Mouse (Mus musculus): Measurements from ENCODE around the gene Calcoco2.
"Not testable (repeated sequence)": the region's sequence is repeated elsewhere in the genome, so short reads cannot be mapped to it uniquely, and the experiment has no call there.

Gene Calcoco2

DNA sequence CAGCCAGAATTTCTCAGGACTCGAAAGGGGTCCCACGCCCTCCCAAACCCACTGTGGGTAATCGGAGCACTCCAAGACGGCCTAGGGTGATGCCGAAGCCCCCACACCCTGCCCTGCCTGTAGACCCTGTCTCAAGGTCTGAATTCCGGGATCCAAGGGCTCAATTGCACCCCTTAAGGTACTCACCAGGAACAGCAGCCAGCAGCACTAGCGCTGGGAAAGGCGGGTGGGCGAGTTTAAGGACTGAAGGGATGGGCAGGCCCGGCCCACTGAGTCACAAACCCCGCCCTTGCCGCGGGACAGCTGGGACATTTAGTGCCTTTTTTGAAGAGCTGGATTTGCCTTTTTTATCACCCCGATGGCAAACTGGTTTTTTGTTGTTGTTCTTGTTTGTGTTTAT lies at the start of gene Calcoco2:
Gene Calcoco2, minus strand, starts transcription at position 214 of the 400 bp plus-strand sequence.
- ATAC-seq (ENCODE audit: low TSS enrichment), result no peak

DNA sequence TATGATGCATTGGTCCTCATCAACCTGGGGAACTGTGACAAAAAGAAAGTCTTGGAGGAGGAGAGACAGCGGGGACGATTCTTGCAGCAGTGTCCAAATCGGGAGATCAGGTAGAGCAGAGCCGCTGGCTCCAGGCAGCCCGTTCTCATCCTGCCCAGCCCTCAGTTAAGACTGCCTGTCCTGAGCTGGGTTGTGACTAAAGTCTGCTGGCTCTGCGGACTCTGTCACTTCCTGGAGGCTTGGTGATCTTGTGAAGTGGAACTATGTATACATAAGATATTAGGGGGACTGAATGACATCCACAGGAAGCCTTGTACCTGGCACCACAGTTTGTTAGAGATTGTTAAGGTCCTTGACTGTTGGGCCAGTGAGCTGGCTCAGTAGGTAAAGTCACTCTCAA lies 35.7 kb upstream of the Calcoco2 start:
- ATAC-seq (ENCODE audit: low TSS enrichment), result no peak

DNA sequence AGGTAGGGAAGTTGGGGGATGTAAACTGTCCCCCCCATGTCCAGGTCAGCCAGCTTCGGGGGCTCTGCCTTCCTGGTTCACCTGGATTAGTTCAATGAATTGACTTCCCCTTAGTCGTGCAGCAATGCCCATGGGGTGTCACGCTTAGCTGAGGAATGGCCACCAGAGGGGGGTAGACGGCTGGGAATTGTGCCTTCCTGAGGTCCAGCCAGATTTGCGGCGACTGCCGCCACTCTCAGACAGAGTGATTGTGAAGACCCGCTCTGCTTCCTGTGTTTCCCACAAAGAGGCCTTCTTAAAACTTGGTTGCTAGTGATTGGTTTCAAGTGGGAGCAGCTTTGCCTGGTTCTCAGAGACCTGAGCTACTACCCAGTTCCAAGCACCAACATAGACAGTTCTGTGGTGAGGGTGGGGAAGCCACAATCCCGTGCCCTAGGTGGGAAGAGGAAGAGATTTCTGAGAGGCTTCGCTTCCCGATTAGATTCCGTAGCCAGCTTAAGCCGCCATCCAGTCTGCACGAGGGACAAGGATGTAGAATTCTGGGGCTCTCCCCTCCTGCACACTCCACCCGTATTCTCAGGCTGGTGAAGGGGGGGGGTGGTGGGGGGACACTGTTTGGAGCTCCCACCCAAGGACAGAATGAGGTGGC lies 34.0 kb upstream of the Calcoco2 start:
- peak; percentile 74; the same call in 1 of the 2 replicates for ATAC-seq (ENCODE audit: low TSS enrichment)

DNA sequence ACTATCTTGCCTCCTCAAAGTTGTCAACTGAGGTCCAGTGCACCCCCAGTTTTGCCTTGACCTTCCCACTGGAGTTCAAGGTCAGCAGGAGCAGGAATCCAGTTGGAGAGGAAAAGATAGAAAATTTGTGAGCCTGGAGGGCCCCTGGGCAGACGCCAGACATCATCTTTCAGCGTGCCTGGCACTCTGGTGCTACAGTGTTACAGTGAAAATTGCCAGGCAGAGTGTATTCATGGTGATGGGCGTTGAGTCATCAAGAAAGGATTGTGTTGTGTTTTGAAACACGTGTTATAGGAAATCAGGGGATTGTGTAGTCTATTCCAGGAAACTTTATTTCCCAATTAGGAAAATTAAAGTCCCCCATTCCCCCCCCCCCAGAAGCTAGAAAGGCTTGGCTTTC lies 32.0 kb upstream of the Calcoco2 start:
- ATAC-seq (ENCODE audit: low TSS enrichment), result no peak

GRCm38 (mm10) chr11:96140726-96141175 lies 29.0 kb upstream of the Calcoco2 start:
- no peak for ATAC-seq (ENCODE audit: low TSS enrichment)

DNA sequence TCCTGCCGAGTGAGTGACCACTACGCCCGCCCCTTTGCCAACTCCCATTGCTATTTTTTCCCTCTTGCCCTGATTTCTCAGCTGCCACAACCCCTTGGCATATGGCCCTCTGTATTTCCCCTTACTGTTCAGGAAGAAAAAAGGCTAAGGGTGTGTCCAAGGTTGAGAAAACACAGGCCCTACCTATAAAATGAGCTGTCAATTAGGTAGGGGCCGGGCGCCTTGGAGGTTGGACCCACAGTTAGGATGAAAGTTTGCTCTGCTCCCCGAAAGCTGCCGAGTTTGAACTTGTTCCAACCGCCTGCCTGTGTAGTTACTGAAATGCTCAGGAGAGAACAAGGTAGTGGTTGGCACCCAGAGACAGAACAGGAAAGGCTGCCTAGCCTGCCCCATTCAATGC lies 24.1 kb upstream of the Calcoco2 start:
- ATAC-seq (ENCODE audit: low TSS enrichment), result no peak

GRCm38 (mm10) chr11:96133239-96133865 lies 21.6 kb upstream of the Calcoco2 start, which contains the start of gene Ttll6:
Ttll6 (plus strand) TSS chr11:96133786.
- ATAC-seq (ENCODE audit: low TSS enrichment), result no peak

GRCm38 (mm10) chr11:96130606-96131005 lies 18.8 kb upstream of the Calcoco2 start:
- no peak for ATAC-seq (ENCODE audit: low TSS enrichment)

DNA sequence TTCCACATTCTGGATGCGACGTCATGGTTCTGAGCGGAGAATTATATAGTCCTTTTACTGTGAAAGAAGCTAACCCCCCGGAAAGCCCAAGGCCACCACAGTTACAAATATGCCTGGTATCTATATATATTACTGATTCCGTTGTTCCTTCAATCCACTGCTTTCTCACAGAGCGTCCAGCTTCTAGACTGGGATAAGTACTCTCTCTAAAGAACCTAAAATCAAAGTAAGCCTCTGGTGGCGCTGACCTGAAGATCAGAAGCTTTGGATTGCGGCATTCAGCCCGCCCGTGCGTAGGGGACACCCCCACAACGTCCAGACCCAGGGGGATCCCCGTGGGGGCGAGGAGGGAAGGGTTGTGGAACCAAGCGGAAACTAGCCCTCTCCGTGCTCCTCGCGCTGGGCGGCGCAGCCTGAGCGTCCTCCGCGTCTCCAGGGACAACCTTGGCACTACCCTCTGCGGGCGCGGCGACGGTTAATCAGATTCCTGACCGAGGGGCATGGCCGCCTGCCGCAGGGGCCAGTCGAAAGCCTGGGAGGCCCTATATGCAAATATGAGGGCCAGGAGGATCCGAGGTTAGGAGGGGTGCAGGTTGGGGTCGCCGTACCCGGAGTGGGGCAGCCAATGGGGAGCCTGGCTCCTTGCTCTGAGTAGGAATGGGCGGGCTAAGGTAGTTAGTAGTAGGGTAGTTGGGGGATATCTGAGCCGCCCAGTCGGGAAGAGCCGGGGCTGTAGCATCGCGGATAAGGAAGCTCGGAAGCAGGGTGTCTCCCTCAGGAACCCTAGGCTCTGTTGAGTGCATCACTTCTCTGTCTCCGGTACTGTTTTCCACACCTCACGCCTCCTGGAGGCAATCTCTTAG lies 12.5 kb upstream of the Calcoco2 start:
- no peak for ATAC-seq (ENCODE audit: low TSS enrichment)

- ATAC-seq (ENCODE audit: low TSS enrichment), result not testable (repeated sequence)
Observed at GRCm38 (mm10) chr11:96122806-96123205, 11.0 kb upstream of the Calcoco2 start.

DNA sequence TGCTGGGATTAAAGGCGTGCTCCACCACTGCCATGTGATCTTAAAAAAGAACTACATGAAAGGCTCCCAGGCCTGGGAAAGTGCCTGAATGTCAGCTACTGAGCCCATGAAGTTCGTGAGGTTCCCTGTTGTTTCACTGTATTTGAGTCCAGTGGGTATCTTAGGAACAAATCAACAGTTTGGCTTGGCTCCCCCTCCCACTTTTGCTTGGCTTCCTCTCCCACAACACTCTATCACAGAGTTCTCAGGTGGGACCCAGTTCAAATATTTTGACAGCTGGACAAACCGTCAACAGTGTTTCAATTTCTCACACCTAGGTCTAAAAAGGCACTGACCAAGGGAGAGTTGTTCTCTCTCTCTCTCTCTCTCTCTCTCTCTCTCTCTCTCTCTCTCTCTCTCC lies 7.6 kb upstream of the Calcoco2 start:
- no peak for ATAC-seq (ENCODE audit: low TSS enrichment)

DNA sequence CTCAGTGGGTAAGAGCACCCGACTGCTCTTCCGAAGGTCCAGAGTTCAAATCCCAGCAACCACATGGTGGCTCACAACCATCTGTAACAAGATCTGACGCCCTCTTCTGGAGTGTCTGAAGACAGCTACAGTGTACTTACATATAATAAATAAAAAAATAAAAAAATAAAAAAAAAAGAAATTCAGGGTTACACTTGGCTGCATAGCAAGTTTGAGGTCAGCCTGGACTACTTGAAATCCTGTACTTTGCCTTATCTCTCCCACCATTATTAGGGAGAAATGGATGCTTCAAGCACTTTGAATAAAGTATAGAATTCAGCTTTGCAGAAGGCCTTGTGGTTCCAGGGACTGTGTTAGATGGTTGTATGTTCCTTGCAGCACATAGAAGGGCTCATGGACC lies 5.2 kb upstream of the Calcoco2 start:
- ATAC-seq (ENCODE audit: low TSS enrichment), result not testable (repeated sequence)

- no peak for ATAC-seq (ENCODE audit: low TSS enrichment)
Observed at GRCm38 (mm10) chr11:96116116-96116515, 4.4 kb upstream of the Calcoco2 start.

- no peak for ATAC-seq (ENCODE audit: low TSS enrichment)
Observed at GRCm38 (mm10) chr11:96115416-96115815, 3.7 kb upstream of the Calcoco2 start.

DNA sequence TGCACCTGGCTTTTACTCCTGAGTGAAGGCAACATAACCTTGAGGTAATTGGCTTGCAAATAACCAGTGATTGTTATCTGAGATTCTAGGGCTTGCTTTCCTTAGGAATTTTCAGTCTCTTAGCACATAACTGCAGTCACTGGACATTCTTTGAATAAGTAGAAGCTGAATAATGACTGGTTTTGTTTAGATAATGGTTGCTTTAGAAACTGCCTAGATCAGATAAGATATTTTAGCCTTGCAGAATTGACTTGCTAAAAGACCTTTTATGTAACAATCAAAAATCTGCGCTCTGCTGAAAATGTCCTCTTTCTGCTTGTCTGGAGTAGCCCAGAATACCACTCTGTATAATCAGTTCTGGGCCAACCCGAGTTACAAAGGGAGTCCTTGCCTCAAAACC lies 2.3 kb upstream of the Calcoco2 start:
- ATAC-seq (ENCODE audit: low TSS enrichment), result no peak

DNA sequence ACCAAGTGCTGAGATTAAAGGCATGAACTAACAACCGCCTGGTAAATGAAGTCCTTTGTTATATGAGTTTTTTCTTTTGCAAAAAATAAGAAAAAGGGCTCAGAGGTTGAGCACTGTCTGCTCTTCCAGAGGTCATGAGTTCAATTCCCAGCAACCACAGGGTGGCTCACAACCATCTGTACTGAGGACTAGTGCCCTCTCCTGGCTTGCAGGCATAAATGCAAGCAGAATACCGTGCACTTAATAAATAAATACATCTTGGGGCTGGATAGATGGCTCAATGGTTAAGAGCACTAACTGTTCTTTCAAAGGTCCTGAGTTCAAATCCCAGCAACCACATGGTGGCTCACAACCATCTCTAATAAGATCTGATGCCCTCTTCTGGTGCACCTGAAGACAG lies 814 bp downstream of the Calcoco2 start:
- ATAC-seq (ENCODE audit: low TSS enrichment), result not testable (repeated sequence)

DNA sequence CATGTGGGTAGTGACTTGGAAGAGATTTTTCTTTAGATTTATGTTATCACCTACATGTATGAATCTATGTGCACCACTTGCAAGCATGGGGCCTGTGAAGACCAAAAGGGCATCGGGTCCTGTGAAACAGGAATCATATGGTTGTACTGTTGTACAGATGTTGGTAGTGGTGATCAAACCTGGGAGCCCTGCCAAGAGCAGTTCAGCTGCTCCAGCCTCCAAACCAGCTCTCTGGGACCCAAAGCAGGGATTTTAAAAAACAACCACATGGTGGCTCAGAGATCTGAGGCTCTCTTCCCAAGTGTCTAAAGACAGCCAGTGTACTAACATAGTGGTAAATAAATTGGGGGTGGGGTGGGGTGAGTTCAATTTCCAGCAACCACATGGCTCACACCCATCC lies 3.4 kb downstream of the Calcoco2 start:
- no peak for ATAC-seq (ENCODE audit: low TSS enrichment)

DNA sequence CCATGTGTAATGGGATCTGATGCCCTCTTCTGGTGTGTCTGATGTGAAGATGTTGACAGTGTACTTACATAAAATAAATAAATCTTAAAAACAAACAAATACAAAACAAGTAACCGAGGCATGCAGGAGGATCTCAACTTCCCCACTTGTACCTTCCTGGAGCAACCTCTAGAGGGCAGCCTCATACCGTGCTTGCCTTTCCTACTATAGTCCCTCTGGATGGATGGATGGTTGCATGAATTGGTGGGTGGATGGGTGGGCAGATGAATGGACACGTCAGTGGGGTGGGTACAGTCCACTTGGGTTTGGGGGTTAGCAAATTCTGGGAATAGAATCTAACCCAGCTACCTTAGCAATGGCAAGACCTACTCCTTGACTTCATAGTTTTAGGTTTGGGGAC lies 18.4 kb downstream of the Calcoco2 start:
- ATAC-seq (ENCODE audit: low TSS enrichment), result peak; percentile 50; the same call in 1 of the 2 replicates

GRCm38 (mm10) chr11:96092674-96093291 lies 19.0 kb downstream of the Calcoco2 start:
- ATAC-seq (ENCODE audit: low TSS enrichment), result no peak

DNA sequence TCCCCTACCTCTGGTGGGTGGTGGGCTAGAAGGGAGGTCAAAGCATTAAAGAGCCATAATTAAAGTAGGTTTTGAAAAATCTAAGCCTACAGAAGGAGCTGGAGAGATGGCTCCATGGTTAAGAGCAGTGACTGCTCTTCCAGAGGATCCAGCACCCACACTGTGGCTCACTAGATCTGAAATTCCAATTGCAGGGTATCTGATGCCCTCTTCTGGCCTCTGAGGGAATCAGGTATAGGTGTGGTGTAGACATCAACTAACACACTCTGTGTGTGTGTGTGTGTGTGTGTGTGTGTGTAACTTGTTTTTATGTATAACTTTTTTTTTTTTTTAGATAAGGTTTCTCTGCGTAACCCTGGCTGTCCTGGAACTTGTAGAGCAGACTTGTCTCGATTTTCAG lies 20.7 kb downstream of the Calcoco2 start:
- no peak for ATAC-seq (ENCODE audit: low TSS enrichment)

DNA sequence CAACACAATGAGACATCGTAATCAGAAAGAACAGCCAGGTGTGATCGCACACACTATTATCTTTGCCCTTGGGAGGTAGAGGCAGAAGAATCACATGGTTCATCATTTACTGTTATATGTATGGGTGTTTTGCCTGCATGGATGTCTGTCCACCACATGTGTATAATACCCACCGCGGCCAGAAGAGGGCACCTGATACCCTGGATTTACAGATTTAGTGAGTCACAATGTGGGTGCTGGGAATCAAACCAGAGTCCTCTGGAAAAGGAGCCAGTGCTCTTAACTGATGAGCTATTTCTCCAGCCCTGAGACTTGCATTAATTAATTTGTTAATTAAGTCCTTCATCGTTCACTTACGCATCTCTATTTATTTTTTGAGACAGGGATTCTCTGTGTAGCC lies 23.8 kb downstream of the Calcoco2 start:
- ATAC-seq (ENCODE audit: low TSS enrichment), result no peak

DNA sequence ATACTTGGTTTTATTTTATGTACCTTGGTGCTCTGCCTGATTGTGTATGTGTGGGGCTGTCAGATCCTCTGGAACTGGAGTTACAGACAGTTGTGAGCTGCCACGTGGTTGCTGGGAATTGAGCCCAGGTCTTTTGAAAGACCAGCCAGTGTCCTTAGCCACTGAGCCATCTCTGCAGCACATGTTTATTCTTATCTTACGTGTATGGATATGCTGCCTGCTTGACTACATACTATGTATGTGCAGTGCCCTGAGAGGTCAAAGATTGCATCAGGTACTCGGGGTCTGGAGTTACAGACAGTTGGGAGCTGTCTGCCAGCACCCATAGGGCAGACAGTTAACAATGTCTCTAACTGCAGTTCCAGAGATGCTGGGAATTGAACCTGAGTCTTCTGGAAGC lies 29.1 kb downstream of the Calcoco2 start:
- ATAC-seq (ENCODE audit: low TSS enrichment), result no peak
